Mouse (Mus musculus): ENCODE measurements around the gene Tmem59. TPM values are rescaled to one million over a fixed set of nuclear protein-coding genes. Genes with fewer than 3 reads are reported as not detected.

Tmem59 gene
- polyA plus RNA-seq (2017; shearing (Covaris generic)) = 100 to 1,000 TPM; 377 to 382 TPM

GRCm38 (mm10) chr4:107178182-107178829, at the start of gene Tmem59:
TSS of gene Tmem59 (plus strand) at chr4:107178399.

GRCm38 (mm10) chr4:107178830-107179490, 761 bp downstream of the Tmem59 start, which contains the start of gene Tceanc2:
TSS of gene Tceanc2 (minus strand) at chr4:107179116.

GRCm38 (mm10) chr4:107208880-107209279, 30.7 kb downstream of the Tmem59 start, which contains the start of gene Ldlrad1:
TSS of gene Ldlrad1 (plus strand) at chr4:107209180.

Other genes with a start within 250 kb of the Tmem59 start
- 10 to 100 TPM; 57.7 to 68.4 TPM for gene Mrpl37, start 111.5 kb upstream of the Tmem59 start, polyA plus RNA-seq (2017; shearing (Covaris generic))
- gene Cyb5rl, start 111.4 kb upstream of the Tmem59 start, polyA plus RNA-seq (2017; shearing (Covaris generic)) = 1 to 10 TPM; 3.4 to 4.2 TPM
- gene Cdcp2, start 81.5 kb upstream of the Tmem59 start, polyA plus RNA-seq (2017; shearing (Covaris generic)) = under 1 TPM in 1 of 2 experiments, not detected in 1; 0.21 TPM
- gene Tceanc2, start 717 bp downstream of the Tmem59 start, polyA plus RNA-seq (2017; shearing (Covaris generic)) = 10 to 100 TPM; 19.0 to 29.5 TPM
- gene Ldlrad1, start 30.8 kb downstream of the Tmem59 start, polyA plus RNA-seq (2017; shearing (Covaris generic)) = under 1 TPM in 1 of 2 experiments, not detected in 1; 0.27 TPM
- 10 to 100 TPM; 25.1 to 33.5 TPM for gene Lrrc42, start 75.1 kb downstream of the Tmem59 start, polyA plus RNA-seq (2017; shearing (Covaris generic))
- gene Hspb11, start 75.2 kb downstream of the Tmem59 start, polyA plus RNA-seq (2017; shearing (Covaris generic)) = 10 to 100 TPM; 20.6 to 27.1 TPM
- gene Dio1, start 128.8 kb downstream of the Tmem59 start, polyA plus RNA-seq (2017; shearing (Covaris generic)) = under 1 TPM in 1 of 2 experiments, not detected in 1; 0.32 TPM
- 100 to 1,000 TPM; 106 to 119 TPM for gene Yipf1, start 136.0 kb downstream of the Tmem59 start, polyA plus RNA-seq (2017; shearing (Covaris generic))
- 1 to 10 TPM; 4.3 to 6.3 TPM for gene Ndc1, start 189.4 kb downstream of the Tmem59 start, polyA plus RNA-seq (2017; shearing (Covaris generic))